In the genomic region with DNA sequence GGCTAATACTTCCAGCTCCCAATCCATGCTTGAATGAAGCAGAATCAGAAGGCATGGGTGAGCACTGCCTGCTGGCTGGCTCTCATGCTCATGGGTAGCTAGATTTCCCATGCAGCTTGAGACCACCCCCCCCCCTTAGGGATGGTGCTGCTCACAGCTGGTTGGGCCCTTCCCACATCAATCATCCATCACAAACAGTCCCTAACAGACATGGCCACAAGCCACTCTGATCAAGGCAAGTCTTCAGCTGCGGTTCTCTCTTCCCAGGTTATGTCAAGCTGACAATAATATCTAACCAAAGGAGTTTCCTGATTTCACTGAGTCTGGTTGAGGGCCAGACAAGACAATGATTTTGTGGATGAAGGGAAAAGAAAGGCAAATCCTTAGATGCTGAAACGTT, we compare ENCODE assay signal across 38 mouse cellular contexts. TPM values are rescaled to one million over a fixed set of nuclear protein-coding genes. Genes with fewer than 3 reads are reported as not detected.
DNase-seq lines count a peak whose midpoint lies in the region; ATAC-seq and TF ChIP-seq lines count a peak whose summit lies in the region.
"Had no signal": no experiment of that assay in that cellular context is flagged by ENCODE, and none has a peak within 500 bp of the region (broad histone marks: within the 10 kb centered on the region; RNA-seq: fewer than 3 reads in every experiment).

No protein-coding gene starts in this region.

- 79% methylated on average over 2 of the region's 2 CpGs for WGBS in forebrain, postnatal 0 days
- 85% methylated on average over 2 of the region's 2 CpGs for WGBS in forebrain, embryonic 10.5 days
- 85% methylated on average over 2 of the region's 2 CpGs for WGBS in midbrain, embryonic 14.5 days
- 89% methylated on average over 2 of the region's 2 CpGs for WGBS in midbrain, embryonic 10.5 days
- WGBS in embryonic facial prominence, embryonic 15.5 days: 57% methylated on average over 2 of the region's 2 CpGs

- no peak overlapping the region for H3K27ac ChIP-seq in forebrain, postnatal 0 days (ENCODE audit: low read depth, low read length)
- no peak overlapping the region for H3K27ac ChIP-seq in forebrain, embryonic 10.5 days
- no peak overlapping the region for H3K27ac ChIP-seq in midbrain, embryonic 14.5 days (replicated peaks; ENCODE audit: low read depth, low read length)
- no peak overlapping the region for H3K27ac ChIP-seq in midbrain, embryonic 10.5 days (replicated peaks)
- peak overlapping the region; percentile 91 for H3K27ac ChIP-seq in embryonic facial prominence, embryonic 15.5 days (replicated peaks)
- H3K27ac ChIP-seq in layer of hippocampus, adult 2 months: no peak overlapping the region
- H3K27ac ChIP-seq: forebrain, embryonic 15.5 days; heart, embryonic 13.5 days; kidney, embryonic 15.5 days; midbrain, embryonic 13.5 days; neural tube, embryonic 15.5 days; stomach, postnatal 0 days had no signal

- H3K9me3 ChIP-seq in forebrain, postnatal 0 days (ENCODE audit: low read length): no peaks in the 10 kb centered on the region
- H3K9me3 ChIP-seq in forebrain, embryonic 10.5 days: no peaks in the 10 kb centered on the region
- H3K9me3 ChIP-seq in midbrain, embryonic 14.5 days (ENCODE audit: control insufficient read depth, low read length): no peaks in the 10 kb centered on the region
- H3K9me3 ChIP-seq in midbrain, embryonic 10.5 days (replicated peaks): no peaks in the 10 kb centered on the region
- no peaks in the 10 kb centered on the region for H3K9me3 ChIP-seq in embryonic facial prominence, embryonic 15.5 days (replicated peaks)
- H3K9me3 ChIP-seq: forebrain, embryonic 15.5 days; G1E; heart, embryonic 13.5 days; kidney, embryonic 15.5 days; midbrain, embryonic 13.5 days; neural tube, embryonic 15.5 days had no signal

- no peak overlapping the region for H3K9ac ChIP-seq in forebrain, postnatal 0 days
- no peak overlapping the region for H3K9ac ChIP-seq in midbrain, embryonic 14.5 days (replicated peaks; ENCODE audit: low read length)
- H3K9ac ChIP-seq in embryonic facial prominence, embryonic 15.5 days: no peak overlapping the region
- H3K9ac ChIP-seq: forebrain, embryonic 15.5 days; heart, embryonic 13.5 days; kidney, embryonic 15.5 days; midbrain, embryonic 13.5 days; neural tube, embryonic 15.5 days had no signal

- TF ChIP-seq CTCF in forebrain, postnatal 0 days (IDR thresholded peaks at IDR 0.05; ENCODE audit: low read depth): no peak
- TF ChIP-seq CTCF in layer of hippocampus, adult 2 months (conservative IDR thresholded peaks at IDR 0.05): no peak

- peak; percentile 32; the same call in 1 of the 2 replicates for ATAC-seq in forebrain, postnatal 0 days
- ATAC-seq in midbrain, embryonic 14.5 days (ENCODE audit: low FRiP score, low TSS enrichment): no peak
- ATAC-seq in embryonic facial prominence, embryonic 15.5 days (ENCODE audit: insufficient number of reproducible peaks, low FRiP score, low TSS enrichment, low read depth): no peak
- ATAC-seq: forebrain, embryonic 15.5 days; hindbrain, embryonic 16.5 days; midbrain, embryonic 13.5 days had no signal

- no peaks in the 10 kb centered on the region for H3K4me1 ChIP-seq in forebrain, postnatal 0 days (ENCODE audit: insufficient read depth)
- peaks cover 26% of the 10 kb centered on the region for H3K4me1 ChIP-seq in forebrain, embryonic 10.5 days
- H3K4me1 ChIP-seq in midbrain, embryonic 14.5 days (ENCODE audit: control insufficient read depth, insufficient read depth, low read length): no peaks in the 10 kb centered on the region
- peaks cover 11% of the 10 kb centered on the region; the same call in 1 of the 2 replicates for H3K4me1 ChIP-seq in midbrain, embryonic 10.5 days
- H3K4me1 ChIP-seq in embryonic facial prominence, embryonic 15.5 days: peaks cover 42% of the 10 kb centered on the region
- H3K4me1 ChIP-seq: forebrain, embryonic 15.5 days; midbrain, embryonic 13.5 days; neural tube, embryonic 15.5 days had no signal

- H3K4me2 ChIP-seq in forebrain, postnatal 0 days (ENCODE audit: low read depth): no peak overlapping the region
- no peak overlapping the region for H3K4me2 ChIP-seq in midbrain, embryonic 14.5 days (ENCODE audit: low read length)
- H3K4me2 ChIP-seq in embryonic facial prominence, embryonic 15.5 days (replicated peaks): no peak overlapping the region
- H3K4me2 ChIP-seq: forebrain, embryonic 15.5 days; heart, embryonic 13.5 days; kidney, embryonic 15.5 days; midbrain, embryonic 13.5 days; neural tube, embryonic 15.5 days had no signal

- no peak for DNase-seq in forebrain, postnatal 0 days
- DNase-seq in forebrain, embryonic 10.5 days (ENCODE audit: extremely low spot score, low spot score): no peak
- peak; percentile 6 for DNase-seq in midbrain, embryonic 14.5 days
- no peak for DNase-seq in midbrain, embryonic 10.5 days (ENCODE audit: low spot score)
- peak; percentile 69 for DNase-seq in thymus, postnatal 4 days
- DNase-seq in layer of hippocampus, adult 2 months (ENCODE audit: low spot score in 2 of 2): no peak
- DNase-seq: adrenal gland, adult 8-10 months; cerebellum, adult 8-10 months; cerebellum, postnatal 25 days; gastrocnemius, postnatal 10 days; heart, postnatal 10 days; kidney, adult 18-20 months; kidney, postnatal 25 days; left cerebral cortex, postnatal 4 days; lung, postnatal 36 days; right cerebral cortex, postnatal 4 days had no signal

- H3K27me3 ChIP-seq in forebrain, postnatal 0 days (ENCODE audit: insufficient read depth, low read length): no peaks in the 10 kb centered on the region
- H3K27me3 ChIP-seq in forebrain, embryonic 10.5 days (ENCODE audit: poor library complexity, severe bottlenecking): no peaks in the 10 kb centered on the region
- no peaks in the 10 kb centered on the region for H3K27me3 ChIP-seq in midbrain, embryonic 14.5 days (ENCODE audit: control insufficient read depth, insufficient read depth, low read length)
- no peaks in the 10 kb centered on the region for H3K27me3 ChIP-seq in midbrain, embryonic 10.5 days (ENCODE audit: low read depth, poor library complexity, severe bottlenecking)
- H3K27me3 ChIP-seq in embryonic facial prominence, embryonic 15.5 days: no peaks in the 10 kb centered on the region
- H3K27me3 ChIP-seq: forebrain, embryonic 15.5 days; heart, embryonic 13.5 days; kidney, embryonic 15.5 days; midbrain, embryonic 13.5 days; neural tube, embryonic 15.5 days had no signal

- H3K36me3 ChIP-seq in forebrain, postnatal 0 days (ENCODE audit: insufficient read depth): peaks cover 17% of the 10 kb centered on the region
- peaks cover 19% of the 10 kb centered on the region for H3K36me3 ChIP-seq in forebrain, embryonic 10.5 days (replicated peaks)
- peaks cover 26% of the 10 kb centered on the region for H3K36me3 ChIP-seq in midbrain, embryonic 14.5 days (ENCODE audit: control insufficient read depth, insufficient read depth, low read length)
- peaks cover 16% of the 10 kb centered on the region for H3K36me3 ChIP-seq in midbrain, embryonic 10.5 days
- peaks cover 9% of the 10 kb centered on the region; the same call in 1 of the 2 replicates for H3K36me3 ChIP-seq in embryonic facial prominence, embryonic 15.5 days

- no peak overlapping the region for H3K4me3 ChIP-seq in forebrain, postnatal 0 days (ENCODE audit: low read depth, low read length)
- no peak overlapping the region for H3K4me3 ChIP-seq in forebrain, embryonic 10.5 days
- no peak overlapping the region for H3K4me3 ChIP-seq in midbrain, embryonic 14.5 days (replicated peaks; ENCODE audit: low read depth, low read length)
- H3K4me3 ChIP-seq in midbrain, embryonic 10.5 days: no peak overlapping the region
- no peak overlapping the region for H3K4me3 ChIP-seq in embryonic facial prominence, embryonic 15.5 days (replicated peaks)
- H3K4me3 ChIP-seq in layer of hippocampus, adult 2 months: no peak overlapping the region
- H3K4me3 ChIP-seq: forebrain, embryonic 15.5 days; heart, embryonic 13.5 days; kidney, embryonic 15.5 days; midbrain, embryonic 13.5 days; neural tube, embryonic 15.5 days had no signal

RNA-seq across cellular contexts. Expression of a gene that starts 25.4 kb away (rescaled TPM):
- not detected in 2 replicates for total RNA-seq in forebrain, postnatal 0 days (2014; rRNA removed)
- polyA plus RNA-seq in forebrain, postnatal 0 days (2015; fragmentation: Nextera tagmentation; extraction: Ambion mirVana): 0.12 TPM in 1 of 2 replicates, not detected in the other
- polyA plus RNA-seq in forebrain, embryonic 10.5 days (2016; fragmentation: Nextera tagmentation; extraction: Ambion mirVana): not detected in 2 replicates
- 0.17 TPM in 1 of 2 replicates, not detected in the other for polyA plus RNA-seq in midbrain, embryonic 14.5 days (2014; fragmentation: Nextera tagmentation; extraction: Ambion mirVana)
- polyA plus RNA-seq in midbrain, embryonic 10.5 days (2016; fragmentation: Nextera tagmentation; extraction: Ambion mirVana): not detected in 2 replicates
- not detected in 2 replicates for polyA plus RNA-seq in embryonic facial prominence, embryonic 15.5 days (2015; fragmentation: Nextera tagmentation; extraction: Ambion mirVana)
- not detected for total RNA-seq in layer of hippocampus, adult 2 months (2021)
- total RNA-seq: adrenal gland, adult 8-10 months; adrenal gland, postnatal 4 days; gastrocnemius, postnatal 10 days; heart, adult 8-10 months; heart, postnatal 10 days; hematopoietic stem cell, adult 5-6 weeks; layer of hippocampus, adult 18-20 months; layer of hippocampus, postnatal 25 days; left cerebral cortex, adult 8-10 months; left cerebral cortex, postnatal 4 days; liver, adult 2 months; megakaryocyte, adult 5-6 weeks had no signal
- polyA plus RNA-seq: forebrain, embryonic 15.5 days; G1E; gonadal fat pad, adult 2 months; heart, embryonic 13.5 days; hindbrain, embryonic 16.5 days; intestine, embryonic 14.5 days; kidney, embryonic 15.5 days; liver, adult 2 months; liver, embryonic 16.5 days; lung, embryonic 16.5 days; midbrain, embryonic 13.5 days; neural tube, embryonic 15.5 days; spleen, adult 2 months; stomach, postnatal 0 days had no signal

RNA-seq across cellular contexts. Expression of a gene that starts 49.0 kb away (rescaled TPM):
- 26.5 and 27.7 TPM in 2 replicates for total RNA-seq in forebrain, postnatal 0 days (2014; rRNA removed)
- 14.2 and 17.0 TPM in 2 replicates for polyA plus RNA-seq in forebrain, postnatal 0 days (2015; fragmentation: Nextera tagmentation; extraction: Ambion mirVana)
- 19.7 and 20.9 TPM in 2 replicates for polyA plus RNA-seq in forebrain, embryonic 10.5 days (2016; fragmentation: Nextera tagmentation; extraction: Ambion mirVana)
- polyA plus RNA-seq in midbrain, embryonic 14.5 days (2014; fragmentation: Nextera tagmentation; extraction: Ambion mirVana): 15.4 and 16.6 TPM in 2 replicates
- polyA plus RNA-seq in midbrain, embryonic 10.5 days (2016; fragmentation: Nextera tagmentation; extraction: Ambion mirVana): 16.2 and 18.1 TPM in 2 replicates
- polyA plus RNA-seq in embryonic facial prominence, embryonic 15.5 days (2015; fragmentation: Nextera tagmentation; extraction: Ambion mirVana): 10.8 and 12.1 TPM in 2 replicates
- total RNA-seq in layer of hippocampus, adult 2 months (2021): 10 to 100 TPM; 27.0 to 28.0 TPM

RNA-seq across cellular contexts. Expression of a gene that starts 50.1 kb away (rescaled TPM):
- total RNA-seq in forebrain, postnatal 0 days (2014; rRNA removed): 369 and 373 TPM in 2 replicates
- polyA plus RNA-seq in forebrain, postnatal 0 days (2015; fragmentation: Nextera tagmentation; extraction: Ambion mirVana): 488 and 507 TPM in 2 replicates
- polyA plus RNA-seq in forebrain, embryonic 10.5 days (2016; fragmentation: Nextera tagmentation; extraction: Ambion mirVana): 111 and 114 TPM in 2 replicates
- 525 and 579 TPM in 2 replicates for polyA plus RNA-seq in midbrain, embryonic 14.5 days (2014; fragmentation: Nextera tagmentation; extraction: Ambion mirVana)
- 108 and 127 TPM in 2 replicates for polyA plus RNA-seq in midbrain, embryonic 10.5 days (2016; fragmentation: Nextera tagmentation; extraction: Ambion mirVana)
- 115 and 121 TPM in 2 replicates for polyA plus RNA-seq in embryonic facial prominence, embryonic 15.5 days (2015; fragmentation: Nextera tagmentation; extraction: Ambion mirVana)
- total RNA-seq in layer of hippocampus, adult 2 months (2021): 100 to 1,000 TPM; 341 to 356 TPM

Comparison
In these comparisons a context has a peak if more than half of its experiments do, and no peak if none do; other contexts are left out.
1. DNase-seq: peak in midbrain, embryonic 14.5 days (single experiment) and thymus, postnatal 4 days (single experiment); none in forebrain, postnatal 0 days (single experiment), forebrain, embryonic 10.5 days (single experiment), midbrain, embryonic 10.5 days (single experiment) and layer of hippocampus, adult 2 months (0 of 2).